Mouse (Mus musculus) urinary bladder, postnatal 14 days (tissue): ENCODE data around the gene Steap2.

Experiments
- DNase-seq: peaks from one replicate; pipeline ENCODE4 v3.0.0; 2021; ENCODE audit warnings: low spot score

Steap2 gene

GRCm38 (mm10) chr5:5664371-5664926 is 29.9 kb downstream of the Steap2 start:
- DNase-seq: no peak

- DNase-seq: peak; percentile 65
These were observed 30.6 kb downstream of the Steap2 start, which contains the start of gene Cfap69 for GRCm38 (mm10) chr5:5663655-5664370. TSS of gene Cfap69 (minus strand) at chr5:5664239.

- DNase-seq: no peak
These were observed 31.3 kb downstream of the Steap2 start for GRCm38 (mm10) chr5:5663057-5663456.

- DNase-seq: no peak
These were observed 35.7 kb downstream of the Steap2 start for GRCm38 (mm10) chr5:5658680-5659079.

- DNase-seq: peak; percentile 11
These were observed 36.4 kb downstream of the Steap2 start for GRCm38 (mm10) chr5:5657932-5658331.

- DNase-seq: peak; percentile 25
These were observed 45.4 kb downstream of the Steap2 start for GRCm38 (mm10) chr5:5648817-5649569.

- no peak for DNase-seq
These were observed 48.2 kb downstream of the Steap2 start for GRCm38 (mm10) chr5:5646173-5646572.

GRCm38 (mm10) chr5:5638496-5638895 is 55.9 kb downstream of the Steap2 start:
- no peak for DNase-seq

- DNase-seq: no peak
These were observed 68.9 kb downstream of the Steap2 start for GRCm38 (mm10) chr5:5625491-5625890.

- DNase-seq: no peak
These were observed 76.0 kb downstream of the Steap2 start for GRCm38 (mm10) chr5:5618329-5618728.
